Mouse (Mus musculus) olfactory bulb, adult 2 months (tissue): ENCODE measurements around the gene Fancc.

Source experiments
- CTCF ChIP-seq: fragments of 200-500 bp; IDR thresholded peaks from 2 replicates; pipeline ENCODE4 v1.5.1; 2012; ENCODE audit warnings: low read depth, mild to moderate bottlenecking, low read length, moderate library complexity; ENCODE audit not compliant: insufficient read depth
- POLR2A ChIP-seq: fragments of 200-500 bp; IDR thresholded peaks from 2 replicates; pipeline ENCODE4 v1.6.1; 2012; ENCODE audit warnings: mild to moderate bottlenecking, low read depth, low read length, moderate library complexity; ENCODE audit not compliant: insufficient read depth

DNA sequence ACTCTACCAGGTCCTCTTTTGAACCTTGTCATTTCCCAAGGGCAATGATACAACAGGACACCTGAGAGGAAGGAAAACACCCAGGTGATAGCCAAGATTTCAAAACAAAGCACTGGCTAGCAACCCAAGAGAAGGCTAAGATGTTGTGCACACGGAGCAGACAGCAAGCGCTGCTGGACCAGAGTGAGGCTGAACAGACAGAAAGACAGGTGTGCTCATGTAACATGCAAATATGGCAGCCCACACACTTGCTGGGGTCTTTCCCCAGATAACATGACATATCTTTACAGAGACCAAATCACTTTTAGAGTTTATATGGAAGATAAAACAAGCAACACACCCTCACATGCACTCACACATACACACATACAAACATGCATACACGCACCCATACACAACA, 152.6 kb downstream of the Fancc start:
- no peak for TF ChIP-seq CTCF
- no peak for TF ChIP-seq POLR2A
